Mouse (Mus musculus) pancreas, adult 10 weeks (tissue): ENCODE measurements around the gene Fchsd2. TPM values are rescaled to one million over a fixed set of nuclear protein-coding genes. Genes with fewer than 3 reads are reported as not detected.

Experiments
- polyA plus RNA-seq: library from polyadenylated mRNA; stranded (reverse); fragments of 350-450 nt; fragmentation: Illumina TruSeq; extraction: RNeasy Lipid Tissue Mini Kit (QIAGEN cat#74804); gene quantifications from one replicate; pipeline ENCODE4 v1.2.3, GENCODE M21; 2015; ENCODE audit warnings: low read depth, low replicate concordance; ENCODE audit not compliant: insufficient read depth

Fchsd2 gene
- 3.6 TPM for polyA plus RNA-seq

GRCm38 (mm10) chr7:101092618-101093017 lies at the start of gene Fchsd2:
Gene Fchsd2, plus strand, starts transcription at chr7:101092863.

GRCm38 (mm10) chr7:101301881-101302456 lies 209.3 kb downstream of the Fchsd2 start, which contains the start of gene Atg16l2:
Gene Atg16l2, minus strand, starts transcription at chr7:101302251.

GRCm38 (mm10) chr7:101317014-101317413 lies 224.4 kb downstream of the Fchsd2 start, which contains the start of gene Stard10:
Gene Stard10, plus strand, starts transcription at chr7:101317086.

Other genes starting within 250 kb of the Fchsd2 start
- gene Relt, start 229.4 kb upstream of the Fchsd2 start, polyA plus RNA-seq = 0.83 TPM
- gene Arhgef17, start 160.8 kb upstream of the Fchsd2 start, polyA plus RNA-seq = 4.8 TPM
- gene P2ry6, start 118.2 kb upstream of the Fchsd2 start, polyA plus RNA-seq = 2.0 TPM
- gene P2ry2, start 80.0 kb upstream of the Fchsd2 start, polyA plus RNA-seq = 2.4 TPM
- gene Atg16l2, start 209.4 kb downstream of the Fchsd2 start, polyA plus RNA-seq = 8.9 TPM
- gene Stard10, start 224.2 kb downstream of the Fchsd2 start, polyA plus RNA-seq = 111 TPM